Mouse (Mus musculus): ENCODE data around the gene Nek10.

DNA sequence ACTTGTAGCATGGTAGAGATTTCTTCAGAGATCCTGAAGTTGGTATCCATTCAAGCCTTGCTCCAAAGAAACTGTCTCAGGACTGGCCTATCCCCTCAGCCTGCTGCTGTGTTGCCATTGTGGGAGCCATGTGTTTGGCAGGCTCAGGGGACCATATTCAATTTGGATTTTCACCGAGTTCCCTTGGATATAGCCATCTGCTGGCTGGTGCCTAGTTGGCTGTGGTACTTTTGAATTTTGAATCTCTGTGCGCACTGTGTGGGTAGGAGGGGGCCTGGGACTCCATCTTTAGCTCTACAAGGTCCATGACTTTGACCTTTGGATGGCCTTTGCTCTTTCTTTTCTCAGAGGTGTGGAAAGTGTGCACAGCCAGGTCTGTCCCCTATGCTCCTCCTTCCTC, 66.8 kb downstream of the Nek10 start:
- TF ChIP-seq CTCF (IDR thresholded peaks at IDR 0.05; ENCODE audit: borderline replicate concordance, control insufficient read depth, extremely low read depth, insufficient read depth, low read length, poor library complexity) (no peak), POLR2A (IDR thresholded peaks at IDR 0.05; ENCODE audit: control insufficient read depth, extremely low read depth, insufficient read depth, low read length, poor library complexity) (no peak)

Data from thymus, adult 2 months (tissue).